Mouse (Mus musculus) heart, embryonic 13.5 days (tissue): ENCODE measurements around the gene Cwc25. TPM values are rescaled to one million over a fixed set of nuclear protein-coding genes. Genes with fewer than 3 reads are reported as not detected.
A peak's percentile ranks its signal among the peaks of the same experiment; 100 is the strongest.
"Not testable (repeated sequence)": the region's sequence is repeated elsewhere in the genome, so short reads cannot be mapped to it uniquely, and the experiment has no call there.

ENCODE experiments used
- ATAC-seq: fragments of 200-750 bp; cut with Nextera tagmentation; 2 replicates; pipeline ENCODE4 v1.8.0; 2017; ENCODE audit warnings: moderate TSS enrichment; ENCODE audit not compliant: insufficient number of reproducible peaks, low FRiP score, low TSS enrichment; ENCODE audit errors: extremely low read depth
- H3K27ac ChIP-seq: fragments of 300-500 bp; sonication (generic); replicated peaks from 2 replicates; pipeline ENCODE4 v1.5.1; 2015; ENCODE audit warnings: moderate library complexity, mild to moderate bottlenecking, inconsistent platforms
- H3K27me3 ChIP-seq: fragments of 300-500 bp; sonication (generic); replicated peaks from 2 replicates; pipeline ENCODE4 v1.6.1; 2015; ENCODE audit warnings: mild to moderate bottlenecking, inconsistent platforms
- H3K36me3 ChIP-seq: fragments of 300-500 bp; sonication (generic); 2 replicates; pipeline ENCODE4 v1.6.1; 2015; ENCODE audit warnings: mild to moderate bottlenecking, inconsistent platforms
- H3K4me1 ChIP-seq: fragments of 300-500 bp; sonication (generic); 2 replicates; pipeline ENCODE4 v1.6.1; 2015; ENCODE audit warnings: inconsistent platforms
- H3K4me2 ChIP-seq: fragments of 300-500 bp; sonication (generic); 2 replicates; pipeline ENCODE4 v1.6.1; 2015; ENCODE audit warnings: inconsistent platforms, mild to moderate bottlenecking, moderate library complexity
- H3K4me3 ChIP-seq: fragments of 300-500 bp; sonication (generic); 2 replicates; pipeline ENCODE4 v1.5.1; 2015; ENCODE audit warnings: moderate library complexity, mild to moderate bottlenecking, inconsistent platforms
- H3K9ac ChIP-seq: fragments of 300-500 bp; sonication (generic); 2 replicates; pipeline ENCODE4 v1.6.1; 2015; ENCODE audit warnings: inconsistent platforms, mild to moderate bottlenecking, moderate library complexity
- H3K9me3 ChIP-seq: fragments of 300-500 bp; sonication (generic); 2 replicates; pipeline ENCODE4 v1.6.1; 2016; ENCODE audit warnings: inconsistent platforms
- WGBS: fragments of 180-500 bp; shearing (Covaris S2); methylation state at CpG from one replicate; pipeline ENCODE4 v1.1.7; 2015; ENCODE audit warnings: mixed read lengths; 5-methylcytosine and 5-hydroxymethylcytosine counted together
- polyA plus RNA-seq: library from polyadenylated mRNA; unstranded; fragments of >200 nt; fragmentation: Nextera tagmentation; extraction: Ambion mirVana; gene quantifications from 2 replicates; pipeline ENCODE4 v1.2.1, GENCODE M21; 2015

Cwc25 gene
- polyA plus RNA-seq, 1 experiment from 2014 or later: 10.2 TPM

- Histone ChIP-seq H3K4me2 (no peak overlapping the region), H3K27me3 (no peaks in the 10 kb centered on the region), H3K36me3 (peaks cover 85% of the 10 kb centered on the region), H3K9me3 (peaks cover 6% of the 10 kb centered on the region; the same call in 1 of the 2 replicates), H3K27ac (0 out of 2 replicates have a peak overlapping the region, but pooled peaks have one; percentile 28), H3K4me3 (no peak overlapping the region), H3K4me1 (peaks cover 20% of the 10 kb centered on the region), H3K9ac (no peak overlapping the region)
- no peak for ATAC-seq
- WGBS: 73% methylated on average over 15 of the region's 15 CpGs
These were observed 48.0 kb downstream of the Cwc25 start for GRCm38 (mm10) chr11:97718281-97718860.

GRCm38 (mm10) chr11:97717369-97718280 lies 48.7 kb downstream of the Cwc25 start:
- H3K36me3 ChIP-seq: peaks cover 85% of the 10 kb centered on the region
- WGBS: 85% methylated on average over 26 of the region's 26 CpGs
- H3K4me2 ChIP-seq: no peak overlapping the region
- no peak overlapping the region for H3K27ac ChIP-seq
- no peak overlapping the region for H3K9ac ChIP-seq
- ATAC-seq: no peak
- no peak overlapping the region for H3K4me3 ChIP-seq
- H3K27me3 ChIP-seq: no peaks in the 10 kb centered on the region
- H3K4me1 ChIP-seq: peaks cover 20% of the 10 kb centered on the region
- peaks cover 6% of the 10 kb centered on the region; the same call in 1 of the 2 replicates for H3K9me3 ChIP-seq

GRCm38 (mm10) chr11:97716021-97716420 lies 50.3 kb downstream of the Cwc25 start:
- H3K27me3 ChIP-seq: no peaks in the 10 kb centered on the region
- no peak overlapping the region for H3K27ac ChIP-seq
- H3K4me3 ChIP-seq: no peak overlapping the region
- ATAC-seq: no peak
- no peak overlapping the region for H3K9ac ChIP-seq
- H3K36me3 ChIP-seq: peaks cover 85% of the 10 kb centered on the region
- H3K9me3 ChIP-seq: no peaks in the 10 kb centered on the region
- H3K4me2 ChIP-seq: no peak overlapping the region
- 70% methylated on average over 8 of the region's 8 CpGs for WGBS
- H3K4me1 ChIP-seq: peaks cover 20% of the 10 kb centered on the region

- Histone ChIP-seq H3K9ac (no peak overlapping the region), H3K27ac (peak overlapping the region; percentile 24; the same call in 1 of the 2 replicates), H3K36me3 (peaks cover 85% of the 10 kb centered on the region), H3K9me3 (no peaks in the 10 kb centered on the region), H3K4me1 (peaks cover 20% of the 10 kb centered on the region), H3K4me2 (no peak overlapping the region), H3K4me3 (no peak overlapping the region), H3K27me3 (no peaks in the 10 kb centered on the region)
- 73% methylated on average over 14 of the region's 14 CpGs for whole genome bisulfite sequencing
- ATAC-seq: no peak
These were observed 51.3 kb downstream of the Cwc25 start for GRCm38 (mm10) chr11:97714784-97715760.

GRCm38 (mm10) chr11:97714356-97714755 lies 52.0 kb downstream of the Cwc25 start:
- H3K4me3 ChIP-seq: no peak overlapping the region
- H3K9me3 ChIP-seq: no peaks in the 10 kb centered on the region
- WGBS: 97% methylated on average over 3 of the region's 3 CpGs
- H3K27me3 ChIP-seq: no peaks in the 10 kb centered on the region
- H3K9ac ChIP-seq: no peak overlapping the region
- H3K4me2 ChIP-seq: no peak overlapping the region
- peaks cover 79% of the 10 kb centered on the region for H3K36me3 ChIP-seq
- no peak for ATAC-seq
- peaks cover 20% of the 10 kb centered on the region for H3K4me1 ChIP-seq
- no peak overlapping the region for H3K27ac ChIP-seq

- Histone ChIP-seq H3K4me2 (no peak overlapping the region), H3K27me3 (no peaks in the 10 kb centered on the region), H3K4me3 (no peak overlapping the region), H3K27ac (no peak overlapping the region), H3K36me3 (peaks cover 79% of the 10 kb centered on the region), H3K9ac (no peak overlapping the region), H3K4me1 (peaks cover 20% of the 10 kb centered on the region), H3K9me3 (no peaks in the 10 kb centered on the region)
- no peak for ATAC-seq
- WGBS: 72% methylated on average over 8 of the region's 8 CpGs
These were observed 52.5 kb downstream of the Cwc25 start for GRCm38 (mm10) chr11:97713896-97714295.

GRCm38 (mm10) chr11:97712286-97712685 lies 54.1 kb downstream of the Cwc25 start:
- H3K9ac ChIP-seq: no peak overlapping the region
- 95% methylated on average over 15 of the region's 15 CpGs for WGBS
- ATAC-seq: no peak

GRCm38 (mm10) chr11:97711200-97711900 lies 55.0 kb downstream of the Cwc25 start:
- Histone ChIP-seq H3K27me3 (no peaks in the 10 kb centered on the region), H3K4me1 (peaks cover 15% of the 10 kb centered on the region), H3K27ac (no peak overlapping the region), H3K9me3 (no peaks in the 10 kb centered on the region), H3K36me3 (peaks cover 85% of the 10 kb centered on the region), H3K4me3 (no peak overlapping the region), H3K9ac (no peak overlapping the region), H3K4me2 (no peak overlapping the region)
- no peak for ATAC-seq
- WGBS: 82% methylated on average over 13 of the region's 13 CpGs

More at GRCm38 (mm10) chr11:97712286-97712685, 54.1 kb downstream of the Cwc25 start:
- peaks cover 16% of the 10 kb centered on the region for H3K4me1 ChIP-seq
- no peaks in the 10 kb centered on the region for H3K9me3 ChIP-seq
- H3K27me3 ChIP-seq: no peaks in the 10 kb centered on the region
- no peak overlapping the region for H3K4me2 ChIP-seq
- no peak overlapping the region for H3K4me3 ChIP-seq
- no peak overlapping the region for H3K27ac ChIP-seq
- H3K36me3 ChIP-seq: peaks cover 81% of the 10 kb centered on the region

GRCm38 (mm10) chr11:97710067-97710466 lies 56.3 kb downstream of the Cwc25 start:
- H3K36me3 ChIP-seq: peaks cover 93% of the 10 kb centered on the region
- 82% methylated on average over 2 of the region's 2 CpGs for WGBS
- not testable (repeated sequence) for H3K4me3 ChIP-seq, H3K4me2 ChIP-seq, H3K9ac ChIP-seq, H3K4me1 ChIP-seq, H3K27ac ChIP-seq, ATAC-seq, H3K27me3 ChIP-seq, H3K9me3 ChIP-seq

GRCm38 (mm10) chr11:97703039-97703826 lies 63.1 kb downstream of the Cwc25 start, which contains the start of gene Psmb3:
Gene Psmb3, plus strand, starts transcription at chr11:97703399.
- ATAC-seq: peak; percentile 84
- H3K27me3 ChIP-seq: no peaks in the 10 kb centered on the region
- H3K27ac ChIP-seq: peak within 1 kb of the TSS; percentile 80
- H3K4me1 ChIP-seq: peaks cover 30% of the 10 kb centered on the region
- H3K4me2 ChIP-seq: peak within 1 kb of the TSS; percentile 97
- under 1% methylated on average over 35 of the region's 35 CpGs for WGBS
- H3K9ac ChIP-seq: peak within 1 kb of the TSS; percentile 90
- H3K4me3 ChIP-seq: peak within 1 kb of the TSS; percentile 96
- H3K9me3 ChIP-seq: no peaks in the 10 kb centered on the region
- H3K36me3 ChIP-seq: peaks cover 41% of the 10 kb centered on the region
